Mouse (Mus musculus) midbrain, embryonic 11.5 days (tissue): ENCODE data around the gene Lin7a. TPM values are rescaled to one million over a fixed set of nuclear protein-coding genes. Genes with fewer than 3 reads are reported as not detected.

Experiments
- ATAC-seq: fragments of 200-750 bp; cut with Nextera tagmentation; 2 replicates; pipeline ENCODE4 v1.8.0; 2017; ENCODE audit warnings: moderate TSS enrichment, moderate library complexity; ENCODE audit not compliant: low FRiP score
- DNase-seq: peaks from one replicate; pipeline ENCODE4 v3.0.0; 2015; ENCODE audit warnings: low spot score; ENCODE audit errors: missing footprints
- H3K27ac ChIP-seq: fragments of 300-500 bp; sonication (generic); 2 replicates; pipeline ENCODE4 v1.5.1; 2014; ENCODE audit warnings: low read depth, low read length
- H3K27me3 ChIP-seq: fragments of 300-500 bp; sonication (generic); 2 replicates; pipeline ENCODE4 v1.6.1; 2014; ENCODE audit warnings: mild to moderate bottlenecking, low read length, moderate library complexity, mixed read lengths; ENCODE audit not compliant: control insufficient read depth, insufficient read depth
- H3K36me3 ChIP-seq: fragments of 300-500 bp; sonication (generic); 2 replicates; pipeline ENCODE4 v1.6.1; 2014; ENCODE audit warnings: mild to moderate bottlenecking, low read length, moderate library complexity, mixed read lengths; ENCODE audit not compliant: control insufficient read depth, insufficient read depth
- H3K4me1 ChIP-seq: fragments of 300-500 bp; sonication (generic); 2 replicates; pipeline ENCODE4 v1.6.1; 2014; ENCODE audit warnings: low read length; ENCODE audit not compliant: control insufficient read depth, insufficient read depth
- H3K4me2 ChIP-seq: fragments of 300-500 bp; sonication (generic); 2 replicates; pipeline ENCODE4 v1.6.1; 2014; ENCODE audit warnings: mild to moderate bottlenecking, moderate library complexity
- H3K4me3 ChIP-seq: fragments of 300-500 bp; sonication (generic); 2 replicates; pipeline ENCODE4 v1.5.1; 2014; ENCODE audit warnings: low read depth, low read length
- H3K9ac ChIP-seq: fragments of 300-500 bp; sonication (generic); 2 replicates; pipeline ENCODE4 v1.6.1; 2014; ENCODE audit warnings: low read length
- H3K9me3 ChIP-seq: fragments of 300-500 bp; sonication (generic); 2 replicates; pipeline ENCODE4 v1.6.1; 2016; ENCODE audit warnings: low read length; ENCODE audit not compliant: control insufficient read depth
- WGBS: fragments of 180-500 bp; shearing (Covaris S2); extraction: QIAGEN DNeasy Blood & Tissue Kit; methylation state at CpG from one replicate; pipeline ENCODE4 v1.1.7; 2014; 5-methylcytosine and 5-hydroxymethylcytosine counted together
- polyA plus RNA-seq: library from polyadenylated mRNA; unstranded; fragments of >200 nt; fragmentation: Nextera tagmentation; extraction: Ambion mirVana; gene quantifications from 2 replicates; pipeline ENCODE4 v1.2.1, GENCODE M21; 2014

The Lin7a gene
- polyA plus RNA-seq, 1 experiment from 2014 or later = 9.0 TPM

GRCm38 (mm10) chr10:107234421-107235400 is 36.8 kb upstream of the Lin7a start:
- H3K27ac ChIP-seq = no peak overlapping the region
- no peak overlapping the region for H3K9ac ChIP-seq
- ATAC-seq (no peak), DNase-seq (no peak)
- WGBS = 84% methylated on average over 7 of the region's 7 CpGs
- no peaks in the 10 kb centered on the region for H3K4me1 ChIP-seq
- H3K27me3 ChIP-seq = no peaks in the 10 kb centered on the region
- H3K4me2 ChIP-seq = no peak overlapping the region
- no peak overlapping the region for H3K4me3 ChIP-seq
- no peaks in the 10 kb centered on the region for H3K36me3 ChIP-seq
- H3K9me3 ChIP-seq = no peaks in the 10 kb centered on the region

GRCm38 (mm10) chr10:107235496-107235895 is 36.0 kb upstream of the Lin7a start:
- ATAC-seq (no peak), DNase-seq (no peak)
- Histone ChIP-seq H3K4me1 (no peaks in the 10 kb centered on the region), H3K9me3 (no peaks in the 10 kb centered on the region), H3K27ac (no peak overlapping the region), H3K27me3 (no peaks in the 10 kb centered on the region), H3K9ac (no peak overlapping the region), H3K4me2 (no peak overlapping the region), H3K36me3 (no peaks in the 10 kb centered on the region), H3K4me3 (no peak overlapping the region)
- 89% methylated on average over 3 of the region's 3 CpGs for WGBS

- no peak overlapping the region for H3K9ac ChIP-seq
- H3K4me1 ChIP-seq = no peaks in the 10 kb centered on the region
- no peak overlapping the region for H3K4me3 ChIP-seq
- H3K27me3 ChIP-seq = no peaks in the 10 kb centered on the region
- no peak overlapping the region for H3K27ac ChIP-seq
- no peak for ATAC-seq
- no peak for DNase-seq
- no peak overlapping the region for H3K4me2 ChIP-seq
- WGBS = 82% methylated on average over 4 of the region's 4 CpGs
- H3K36me3 ChIP-seq = no peaks in the 10 kb centered on the region
- H3K9me3 ChIP-seq = no peaks in the 10 kb centered on the region
These were observed 35.3 kb upstream of the Lin7a start for GRCm38 (mm10) chr10:107236211-107236610.

- no peak overlapping the region for H3K27ac ChIP-seq
- no peaks in the 10 kb centered on the region for H3K27me3 ChIP-seq
- no peak overlapping the region for H3K4me2 ChIP-seq
- H3K9me3 ChIP-seq = no peaks in the 10 kb centered on the region
- 83% methylated on average over 2 of the region's 2 CpGs for WGBS
- H3K9ac ChIP-seq = no peak overlapping the region
- no peaks in the 10 kb centered on the region for H3K36me3 ChIP-seq
- ATAC-seq (no peak), DNase-seq (no peak)
- H3K4me1 ChIP-seq = no peaks in the 10 kb centered on the region
- H3K4me3 ChIP-seq = no peak overlapping the region
These were observed 34.4 kb upstream of the Lin7a start for GRCm38 (mm10) chr10:107237076-107237475.

GRCm38 (mm10) chr10:107237736-107238135 is 33.8 kb upstream of the Lin7a start:
- Histone ChIP-seq H3K27me3 (no peaks in the 10 kb centered on the region), H3K9ac (no peak overlapping the region), H3K36me3 (no peaks in the 10 kb centered on the region), H3K4me1 (no peaks in the 10 kb centered on the region), H3K27ac (no peak overlapping the region), H3K4me2 (no peak overlapping the region), H3K9me3 (no peaks in the 10 kb centered on the region), H3K4me3 (no peak overlapping the region)
- DNase-seq (no peak), ATAC-seq (no peak)
- WGBS = 97% methylated on average over 1 of the region's 1 CpGs

GRCm38 (mm10) chr10:107238151-107238860 is 33.2 kb upstream of the Lin7a start:
- no peaks in the 10 kb centered on the region for H3K9me3 ChIP-seq
- ATAC-seq (no peak), DNase-seq (no peak)
- H3K4me2 ChIP-seq = no peak overlapping the region
- 77% methylated on average over 2 of the region's 2 CpGs for WGBS
- H3K4me1 ChIP-seq = no peaks in the 10 kb centered on the region
- H3K27ac ChIP-seq = no peak overlapping the region
- no peaks in the 10 kb centered on the region for H3K36me3 ChIP-seq
- H3K9ac ChIP-seq = no peak overlapping the region
- no peaks in the 10 kb centered on the region for H3K27me3 ChIP-seq
- no peak overlapping the region for H3K4me3 ChIP-seq

- no peak overlapping the region for H3K9ac ChIP-seq
- no peaks in the 10 kb centered on the region for H3K27me3 ChIP-seq
- DNase-seq (no peak), ATAC-seq (no peak)
- WGBS = 84% methylated on average over 3 of the region's 3 CpGs
- H3K4me3 ChIP-seq = no peak overlapping the region
- H3K9me3 ChIP-seq = no peaks in the 10 kb centered on the region
- H3K4me1 ChIP-seq = no peaks in the 10 kb centered on the region
- no peak overlapping the region for H3K27ac ChIP-seq
- H3K4me2 ChIP-seq = no peak overlapping the region
- no peaks in the 10 kb centered on the region for H3K36me3 ChIP-seq
These were observed 32.5 kb upstream of the Lin7a start for GRCm38 (mm10) chr10:107238861-107239435.

GRCm38 (mm10) chr10:107239651-107240330 is 31.7 kb upstream of the Lin7a start:
- no peak overlapping the region for H3K27ac ChIP-seq
- DNase-seq (no peak), ATAC-seq (no peak)
- H3K4me3 ChIP-seq = no peak overlapping the region
- H3K27me3 ChIP-seq = no peaks in the 10 kb centered on the region
- no peak overlapping the region for H3K9ac ChIP-seq
- WGBS = 84% methylated on average over 2 of the region's 2 CpGs
- H3K4me1 ChIP-seq = no peaks in the 10 kb centered on the region
- no peak overlapping the region for H3K4me2 ChIP-seq
- no peaks in the 10 kb centered on the region for H3K36me3 ChIP-seq
- H3K9me3 ChIP-seq = no peaks in the 10 kb centered on the region
